Comparison of ENCODE assay signal across 9 mouse cellular contexts in genomic region chr5:117134066-117134888, GRCm38 (mm10). TPM values are rescaled to one million over a fixed set of nuclear protein-coding genes. Genes with fewer than 3 reads are reported as not detected.
DNase-seq lines count a peak whose midpoint lies in the region; ATAC-seq lines count a peak whose summit lies in the region.
"Had no signal": no experiment of that assay in that cellular context is flagged by ENCODE, and none has a peak within 500 bp of the region (broad histone marks: within the 10 kb centered on the region; RNA-seq: fewer than 3 reads in every experiment).

No protein-coding gene starts in this region.

- H3K27ac ChIP-seq in kidney, embryonic 16.5 days (ENCODE audit: low read length) = peak overlapping the region; percentile 13; the same call in 1 of the 2 replicates
- H3K27ac ChIP-seq in liver, embryonic 15.5 days (replicated peaks) = peak overlapping the region; percentile 94
- H3K27ac ChIP-seq: hindbrain, postnatal 0 days had no signal

- no peaks in the 10 kb centered on the region for H3K27me3 ChIP-seq in kidney, embryonic 16.5 days (ENCODE audit: insufficient read depth, low read length)
- no peaks in the 10 kb centered on the region for H3K27me3 ChIP-seq in liver, embryonic 15.5 days

- H3K9me3 ChIP-seq in kidney, embryonic 16.5 days (ENCODE audit: low read length) = no peaks in the 10 kb centered on the region
- no peaks in the 10 kb centered on the region for H3K9me3 ChIP-seq in liver, embryonic 15.5 days (replicated peaks)

- peaks cover 45% of the 10 kb centered on the region for H3K4me1 ChIP-seq in kidney, embryonic 16.5 days (ENCODE audit: insufficient read depth, low read length)
- peaks cover 84% of the 10 kb centered on the region for H3K4me1 ChIP-seq in liver, embryonic 15.5 days (replicated peaks)

- no peak for DNase-seq in kidney, postnatal 14 days
- peak; percentile 74 for DNase-seq in c-Kit-positive CD71-positive TER-119-negative erythroid progenitor cells, embryonic 14.5 days (ENCODE audit: low read depth)
- DNase-seq in thymus, postnatal 14 days = peak; percentile 61
- no peak for DNase-seq in ovary, postnatal 10 days (ENCODE audit: low spot score)
- DNase-seq in gastrocnemius, postnatal 10 days = no peak
- DNase-seq in testis, postnatal 14 days (ENCODE audit: low spot score) = no peak

- H3K4me3 ChIP-seq in kidney, embryonic 16.5 days (ENCODE audit: low read length) = no peak overlapping the region
- H3K4me3 ChIP-seq in liver, embryonic 15.5 days (replicated peaks) = peak overlapping the region; percentile 61

- H3K4me2 ChIP-seq in kidney, embryonic 16.5 days (replicated peaks; ENCODE audit: low read depth, low read length) = no peak overlapping the region
- peak overlapping the region; percentile 75 for H3K4me2 ChIP-seq in liver, embryonic 15.5 days

- no peak for ATAC-seq in kidney, embryonic 16.5 days (ENCODE audit: low FRiP score, low TSS enrichment)
- ATAC-seq in liver, embryonic 15.5 days (ENCODE audit: insufficient read depth) = peak; percentile 38
- ATAC-seq: hindbrain, postnatal 0 days had no signal

- 64% methylated on average over 19 of the region's 19 CpGs for WGBS in kidney, embryonic 16.5 days
- WGBS in liver, embryonic 15.5 days (ENCODE audit: insufficient replicate concordance) = 5% methylated on average over 19 of the region's 19 CpGs

- H3K36me3 ChIP-seq in kidney, embryonic 16.5 days (ENCODE audit: insufficient read depth, low read length) = no peaks in the 10 kb centered on the region
- 0 out of 2 replicates have a peak, but pooled peaks cover 9% of the 10 kb centered on the region for H3K36me3 ChIP-seq in liver, embryonic 15.5 days (replicated peaks)

- no peak overlapping the region for H3K9ac ChIP-seq in kidney, embryonic 16.5 days (replicated peaks; ENCODE audit: low read length)
- H3K9ac ChIP-seq in liver, embryonic 15.5 days = peak overlapping the region; percentile 62

RNA-seq across cellular contexts. Expression of gene Taok3, which starts 14.3 kb away (rescaled TPM):
- 18.8 and 20.1 TPM in 2 replicates for polyA plus RNA-seq in kidney, embryonic 16.5 days (2015; fragmentation: Nextera tagmentation; extraction: Ambion mirVana)
- polyA plus RNA-seq in liver, embryonic 15.5 days (2015; fragmentation: Nextera tagmentation; extraction: Ambion mirVana) = 42.5 and 42.7 TPM in 2 replicates
- 10 to 100 TPM in 1 of 2 experiments, 1 to 10 TPM in 1; 6.1 to 11.1 TPM for total RNA-seq in gastrocnemius, postnatal 10 days (2021)

RNA-seq across cellular contexts. Expression of gene Suds3, which starts 18.4 kb away (rescaled TPM):
- 68.9 and 73.7 TPM in 2 replicates for polyA plus RNA-seq in kidney, embryonic 16.5 days (2015; fragmentation: Nextera tagmentation; extraction: Ambion mirVana)
- 30.7 and 31.7 TPM in 2 replicates for polyA plus RNA-seq in liver, embryonic 15.5 days (2015; fragmentation: Nextera tagmentation; extraction: Ambion mirVana)
- total RNA-seq in gastrocnemius, postnatal 10 days (2021) = 10 to 100 TPM; 49.3 to 53.5 TPM

Comparison
In these comparisons a context has a peak if more than half of its experiments do, and no peak if none do; other contexts are left out.
1. DNase-seq: peak in c-Kit-positive CD71-positive TER-119-negative erythroid progenitor cells, embryonic 14.5 days (single experiment) and thymus, postnatal 14 days (single experiment); none in kidney, postnatal 14 days (single experiment), ovary, postnatal 10 days (single experiment), gastrocnemius, postnatal 10 days (single experiment) and testis, postnatal 14 days (single experiment).